Mouse (Mus musculus) limb, embryonic 14.5 days (tissue): ENCODE measurements around the gene P2ry6. TPM values are rescaled to one million over a fixed set of nuclear protein-coding genes. Genes with fewer than 3 reads are reported as not detected.
A peak's percentile ranks its signal among the peaks of the same experiment; 100 is the strongest.

ENCODE experiments used
- ATAC-seq: fragments of 200-750 bp; cut with Nextera tagmentation; 2 replicates; pipeline ENCODE4 v1.8.0; 2017; ENCODE audit warnings: low read depth, moderate number of reproducible peaks, moderate TSS enrichment; ENCODE audit not compliant: low FRiP score
- DNase-seq: peaks from one replicate; pipeline ENCODE4 v3.0.0-alpha.2; 2015; ENCODE audit warnings: low spot score
- H3K27ac ChIP-seq: fragments of 300-500 bp; sonication (generic); replicated peaks from 2 replicates; pipeline ENCODE4 v1.5.1; 2014; ENCODE audit warnings: low read depth, mild to moderate bottlenecking, low read length, moderate library complexity, mixed read lengths
- H3K27me3 ChIP-seq: fragments of 300-500 bp; sonication (generic); 2 replicates; pipeline ENCODE4 v1.6.1; 2014; ENCODE audit warnings: low read length, mixed read lengths; ENCODE audit not compliant: control insufficient read depth, insufficient read depth
- H3K36me3 ChIP-seq: fragments of 300-500 bp; sonication (generic); 2 replicates; pipeline ENCODE4 v1.6.1; 2014; ENCODE audit warnings: mild to moderate bottlenecking, low read length, moderate library complexity, mixed read lengths; ENCODE audit not compliant: control insufficient read depth, insufficient read depth
- H3K4me1 ChIP-seq: fragments of 300-500 bp; sonication (generic); 2 replicates; pipeline ENCODE4 v1.6.1; 2014; ENCODE audit warnings: antibody characterized with exemption, low read length, mixed read lengths; ENCODE audit not compliant: control insufficient read depth, insufficient read depth
- H3K4me2 ChIP-seq: fragments of 300-500 bp; sonication (generic); replicated peaks from 2 replicates; pipeline ENCODE4 v1.6.1; 2014; ENCODE audit warnings: low read depth, mild to moderate bottlenecking, low read length, moderate library complexity; ENCODE audit not compliant: severe bottlenecking
- H3K4me3 ChIP-seq: fragments of 300-500 bp; sonication (generic); replicated peaks from 2 replicates; pipeline ENCODE4 v1.5.1; 2014; ENCODE audit warnings: low read length
- H3K9ac ChIP-seq: fragments of 300-500 bp; sonication (generic); 2 replicates; pipeline ENCODE4 v1.6.1; 2014; ENCODE audit warnings: mild to moderate bottlenecking, low read depth, low read length, moderate library complexity; ENCODE audit not compliant: severe bottlenecking
- H3K9me3 ChIP-seq: fragments of 300-500 bp; sonication (generic); 2 replicates; pipeline ENCODE4 v1.6.1; 2016; ENCODE audit warnings: low read length; ENCODE audit not compliant: control insufficient read depth
- POLR2A ChIP-seq: fragments of 200-500 bp; IDR thresholded peaks from 2 replicates; pipeline ENCODE4 v1.8.0; 2012; ENCODE audit warnings: inconsistent platforms, mild to moderate bottlenecking, moderate library complexity, borderline replicate concordance; ENCODE audit not compliant: insufficient read depth, insufficient read length; ENCODE audit errors: extremely low read depth
- WGBS: fragments of 180-500 bp; shearing (Covaris S2); extraction: QIAGEN DNeasy Blood & Tissue Kit; methylation state at CpG from one replicate; pipeline ENCODE4 v1.1.7; 2014; 5-methylcytosine and 5-hydroxymethylcytosine counted together
- polyA plus RNA-seq, 2 experiments: library from polyadenylated mRNA; depleted of rRNA in 1 of 2; stranded (reverse) in 1 of 2; unstranded in 1 of 2; fragments of >200 nt; fragmentation: Nextera tagmentation in 1 of 2; extraction: Ambion mirVana in 1 of 2; gene quantifications; 2 replicates each; pipeline versions ENCODE4 v1.2.1 to v1.2.3; 2012 to 2014

P2ry6 gene
- polyA plus RNA-seq, 2 experiments = 5.3 to 5.9 TPM

DNA sequence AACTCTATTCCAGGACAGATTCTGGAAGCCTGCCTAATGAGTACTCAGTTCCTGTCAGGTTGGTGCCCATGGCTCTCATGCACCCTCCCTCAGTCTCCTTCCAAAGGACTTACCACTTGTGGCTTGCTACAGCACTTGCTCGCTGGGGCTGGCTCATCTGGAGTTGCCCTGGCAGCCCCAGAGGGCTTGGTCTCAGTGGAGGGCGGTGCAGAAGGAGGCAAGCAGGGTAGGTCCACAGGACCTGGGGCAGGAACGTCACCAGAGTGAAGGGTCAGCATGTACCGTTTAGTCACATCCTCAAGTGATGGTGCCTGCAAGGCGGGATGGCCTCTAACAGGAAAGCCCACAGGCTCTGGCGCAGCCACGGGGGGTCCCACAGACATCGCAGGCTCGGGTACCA is 46.0 kb downstream of the P2ry6 start:
- WGBS = 42% methylated on average over 9 of the region's 9 CpGs
- DNase-seq = no peak
- Histone ChIP-seq H3K27me3 (no peaks in the 10 kb centered on the region), H3K36me3 (peaks cover 19% of the 10 kb centered on the region), H3K4me1 (peaks cover 74% of the 10 kb centered on the region), H3K4me2 (peak overlapping the region; percentile 97), H3K27ac (no peak overlapping the region), H3K9ac (peak overlapping the region; percentile 95), H3K4me3 (peak overlapping the region; percentile 95), H3K9me3 (no peaks in the 10 kb centered on the region)
- no peak for ATAC-seq
- no peak for TF ChIP-seq POLR2A

DNA sequence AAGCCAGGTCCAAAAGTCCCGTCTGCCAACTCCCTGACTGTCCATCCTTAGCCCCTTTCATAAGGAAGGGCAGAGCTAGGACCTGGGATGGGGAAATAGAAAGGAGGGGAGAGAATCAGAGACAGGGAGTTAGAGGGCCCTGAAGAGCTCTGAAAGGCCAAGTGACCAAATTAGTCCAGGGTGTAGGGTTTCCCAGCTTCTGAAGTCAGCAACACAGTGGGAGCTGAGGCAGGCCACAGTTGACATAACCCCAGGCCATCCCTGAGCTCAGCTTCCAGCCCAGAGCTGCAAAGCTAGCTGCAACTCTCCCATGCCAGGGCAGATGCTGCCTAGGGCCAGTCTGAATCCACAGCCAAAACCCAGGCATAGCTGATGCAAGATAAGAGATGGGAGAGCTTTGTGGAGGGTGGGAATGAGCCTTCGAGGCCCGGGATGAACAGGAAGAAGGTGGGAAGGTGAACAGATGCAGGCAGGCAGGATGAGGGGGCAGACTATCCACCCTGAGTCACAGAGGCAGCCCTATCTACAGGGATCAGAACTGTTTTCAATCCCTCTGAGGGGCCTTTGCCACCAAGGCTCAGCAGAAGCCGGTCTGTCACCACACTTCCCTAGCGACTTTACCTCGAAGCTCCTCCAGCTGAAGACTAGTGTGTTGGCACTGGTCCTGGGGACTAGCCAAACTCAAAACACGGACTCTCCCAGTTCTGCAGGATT is 47.0 kb downstream of the P2ry6 start:
- peak overlapping the region; percentile 95 for H3K4me3 ChIP-seq
- H3K27ac ChIP-seq = no peak overlapping the region
- peak overlapping the region; percentile 97 for H3K4me2 ChIP-seq
- H3K36me3 ChIP-seq = peaks cover 29% of the 10 kb centered on the region
- no peaks in the 10 kb centered on the region for H3K9me3 ChIP-seq
- no peak for ATAC-seq
- no peak for TF ChIP-seq POLR2A
- WGBS = 8% methylated on average over 7 of the region's 7 CpGs
- H3K9ac ChIP-seq = peak overlapping the region; percentile 95
- no peaks in the 10 kb centered on the region for H3K27me3 ChIP-seq
- DNase-seq = no peak
- peaks cover 76% of the 10 kb centered on the region for H3K4me1 ChIP-seq

DNA sequence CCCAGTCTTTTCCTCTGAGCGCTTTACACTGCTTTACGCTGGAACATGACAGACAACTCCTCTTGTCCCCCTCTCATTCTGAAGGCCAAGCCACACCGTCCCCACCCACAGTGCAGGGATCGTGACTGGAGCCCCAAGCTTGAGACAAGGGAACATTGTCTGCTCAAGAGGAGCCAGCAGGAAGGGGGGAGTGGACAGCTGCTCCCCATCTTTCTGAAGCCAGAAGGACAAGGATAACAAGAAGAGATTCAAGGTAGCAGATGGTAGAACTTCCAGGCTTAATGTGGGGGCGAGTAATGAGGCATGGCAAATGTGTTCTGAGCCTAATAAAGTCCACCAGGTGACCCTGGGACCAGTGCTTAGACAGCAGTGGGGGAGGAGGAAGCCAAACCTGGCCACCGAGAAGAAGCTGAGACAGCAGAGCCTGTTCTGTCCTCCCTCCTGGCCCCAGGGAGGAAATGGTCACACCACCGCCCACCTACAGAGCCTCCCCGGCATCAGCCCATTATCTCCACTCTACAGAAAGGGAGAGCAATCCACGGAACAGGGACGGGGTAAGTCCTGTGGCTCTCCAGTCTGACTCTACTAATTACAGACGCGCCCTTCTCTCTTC is 48.0 kb downstream of the P2ry6 start:
- WGBS = 12% methylated on average over 12 of the region's 12 CpGs
- Histone ChIP-seq H3K9ac (peak overlapping the region; percentile 95), H3K27ac (no peak overlapping the region), H3K4me2 (peak overlapping the region; percentile 97), H3K4me3 (peak overlapping the region; percentile 95), H3K36me3 (peaks cover 39% of the 10 kb centered on the region), H3K9me3 (no peaks in the 10 kb centered on the region), H3K27me3 (no peaks in the 10 kb centered on the region), H3K4me1 (peaks cover 79% of the 10 kb centered on the region)
- no peak for TF ChIP-seq POLR2A
- no peak for DNase-seq
- no peak for ATAC-seq

DNA sequence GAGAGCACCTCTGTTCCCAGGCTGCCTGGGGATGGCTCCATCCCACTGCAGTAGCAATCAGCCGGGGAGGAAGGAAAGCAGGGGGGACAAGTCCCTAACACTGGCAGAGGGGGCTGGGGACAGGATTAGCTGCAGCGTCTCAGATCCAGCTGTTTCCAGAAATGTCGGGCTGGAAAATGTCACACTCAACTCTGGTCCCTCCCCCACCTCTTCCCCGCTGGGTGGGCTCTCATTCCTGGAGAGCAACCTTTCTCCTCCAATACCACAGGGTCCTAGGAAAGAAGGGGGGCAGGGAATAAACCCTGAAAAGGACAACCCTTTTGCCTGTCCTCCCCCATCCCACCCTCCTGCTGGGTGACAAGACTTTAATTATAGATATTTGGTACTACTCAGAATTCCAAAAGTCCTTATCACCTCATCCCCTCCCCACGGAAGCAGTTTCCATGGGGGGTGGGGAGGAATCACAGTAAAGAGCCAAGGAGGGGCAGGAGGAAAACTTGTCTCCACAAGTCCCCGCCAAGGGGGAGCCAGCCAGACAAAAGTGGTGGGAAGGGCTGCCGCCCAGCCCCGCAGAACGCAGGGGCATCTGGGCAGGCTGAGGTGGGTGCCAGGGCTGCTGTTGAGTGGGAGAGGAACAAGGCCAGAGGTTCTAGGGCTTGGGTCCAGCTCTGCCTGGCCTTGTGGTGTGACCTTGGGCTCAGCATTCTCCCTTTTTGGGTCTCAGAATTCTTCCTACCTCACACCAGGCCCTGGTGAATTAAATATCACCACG is 49.6 kb downstream of the P2ry6 start:
- Histone ChIP-seq H3K36me3 (peaks cover 42% of the 10 kb centered on the region), H3K27me3 (no peaks in the 10 kb centered on the region), H3K4me1 (peaks cover 80% of the 10 kb centered on the region), H3K9ac (peak overlapping the region; percentile 41), H3K27ac (no peak overlapping the region), H3K4me2 (peak overlapping the region; percentile 97), H3K9me3 (no peaks in the 10 kb centered on the region), H3K4me3 (peak overlapping the region; percentile 95)
- DNase-seq (no peak), ATAC-seq (0 out of 2 replicates have a peak, but pooled peaks have one; percentile 7)
- TF ChIP-seq POLR2A = no peak
- 16% methylated on average over 10 of the region's 10 CpGs for WGBS

DNA sequence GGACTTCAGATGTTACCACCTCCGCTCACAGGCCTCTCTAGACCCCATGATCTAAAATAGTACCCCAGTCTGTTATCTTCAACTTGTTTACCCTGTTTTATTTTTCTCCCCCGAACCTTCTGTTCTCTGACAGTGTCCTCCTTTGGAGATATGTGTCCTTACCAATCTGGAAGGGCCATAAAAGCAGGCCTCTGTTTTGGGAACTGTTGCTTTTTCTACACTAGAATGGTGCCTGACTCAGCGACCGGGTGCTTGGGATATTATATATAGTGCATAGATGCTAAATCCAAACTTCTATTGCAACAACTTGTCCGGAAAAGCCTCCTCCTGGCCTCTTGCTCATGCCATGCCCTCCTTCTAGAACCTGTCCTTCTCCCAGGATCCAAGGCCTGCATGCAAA is 50.2 kb downstream of the P2ry6 start:
- 76% methylated on average over 5 of the region's 5 CpGs for WGBS
- Histone ChIP-seq H3K4me2 (peak overlapping the region; percentile 97), H3K9ac (no peak overlapping the region), H3K9me3 (no peaks in the 10 kb centered on the region), H3K4me1 (peaks cover 80% of the 10 kb centered on the region), H3K4me3 (no peak overlapping the region; the same call in 1 of the 2 replicates), H3K27me3 (no peaks in the 10 kb centered on the region), H3K36me3 (peaks cover 42% of the 10 kb centered on the region), H3K27ac (no peak overlapping the region)
- DNase-seq (no peak), ATAC-seq (no peak)
- TF ChIP-seq POLR2A = no peak
